Mouse (Mus musculus) stomach, embryonic 14.5 days (tissue): ENCODE data around the gene Cct8. TPM values are rescaled to one million over a fixed set of nuclear protein-coding genes. Genes with fewer than 3 reads are reported as not detected.

Experiments used
- ATAC-seq: fragments of 200-750 bp; cut with Nextera tagmentation; 2 replicates; pipeline ENCODE4 v1.8.0; 2017; ENCODE audit warnings: low read depth, moderate TSS enrichment; ENCODE audit not compliant: insufficient number of reproducible peaks, insufficient read depth, low FRiP score
- H3K27ac ChIP-seq: fragments of 300-500 bp; sonication (generic); 2 replicates; pipeline ENCODE4 v1.5.1; 2014; ENCODE audit warnings: mild to moderate bottlenecking, low read length, moderate library complexity, mixed read lengths
- H3K27me3 ChIP-seq: fragments of 300-500 bp; sonication (generic); 2 replicates; pipeline ENCODE4 v1.6.1; 2014; ENCODE audit warnings: low read length, control low read depth, mixed read lengths; ENCODE audit not compliant: control insufficient read depth, insufficient read depth
- H3K36me3 ChIP-seq: fragments of 300-500 bp; sonication (generic); 2 replicates; pipeline ENCODE4 v1.6.1; 2014; ENCODE audit warnings: mild to moderate bottlenecking, control low read depth, low read length, moderate library complexity, mixed read lengths; ENCODE audit not compliant: control insufficient read depth, insufficient read depth
- H3K4me1 ChIP-seq: fragments of 300-500 bp; sonication (generic); 2 replicates; pipeline ENCODE4 v1.6.1; 2014; ENCODE audit warnings: low read length, control low read depth, mixed read lengths; ENCODE audit not compliant: control insufficient read depth, insufficient read depth
- H3K4me2 ChIP-seq: fragments of 300-500 bp; sonication (generic); replicated peaks from 2 replicates; pipeline ENCODE4 v1.6.1; 2014; ENCODE audit warnings: low read depth, low read length, control low read depth
- H3K4me3 ChIP-seq: fragments of 300-500 bp; sonication (generic); 2 replicates; pipeline ENCODE4 v1.5.1; 2014; ENCODE audit warnings: low read depth, low read length, control low read depth
- H3K9ac ChIP-seq: fragments of 300-500 bp; sonication (generic); replicated peaks from 2 replicates; pipeline ENCODE4 v1.6.1; 2014; ENCODE audit warnings: low read depth, mild to moderate bottlenecking, control low read depth, low read length, moderate library complexity, mixed read lengths
- H3K9me3 ChIP-seq: fragments of 300-500 bp; sonication (generic); 2 replicates; pipeline ENCODE4 v1.6.1; 2016; ENCODE audit warnings: low read depth, low read length, control low read depth; ENCODE audit not compliant: control insufficient read depth
- WGBS: fragments of 180-500 bp; shearing (Covaris S2); extraction: QIAGEN DNeasy Blood & Tissue Kit; methylation state at CpG from one replicate; pipeline ENCODE4 v1.1.7; 2014; 5-methylcytosine and 5-hydroxymethylcytosine counted together
- polyA plus RNA-seq: library from polyadenylated mRNA; unstranded; fragments of >200 nt; fragmentation: Nextera tagmentation; extraction: Ambion mirVana; gene quantifications from 2 replicates; pipeline ENCODE4 v1.2.1, GENCODE M21; 2014

Gene Cct8
- polyA plus RNA-seq, result 396 and 425 TPM in 2 replicates

- Histone ChIP-seq H3K9me3 (no peaks in the 10 kb centered on the region), H3K4me3 (peak within 1 kb of the TSS; percentile 97), H3K4me2 (peak within 1 kb of the TSS; percentile 82), H3K27me3 (no peaks in the 10 kb centered on the region), H3K27ac (peak within 1 kb of the TSS; percentile 81), H3K9ac (peak within 1 kb of the TSS; percentile 95), H3K4me1 (peaks cover 4% of the 10 kb centered on the region; the same call in 1 of the 2 replicates), H3K36me3 (peaks cover 23% of the 10 kb centered on the region)
- ATAC-seq, result peak; percentile 94
- WGBS, result under 1% methylated on average over 46 of the region's 48 CpGs
These were observed at the start of gene Cct8 for GRCm38 (mm10) chr16:87495716-87496447. Cct8 (minus strand) TSS chr16:87495873.

DNA sequence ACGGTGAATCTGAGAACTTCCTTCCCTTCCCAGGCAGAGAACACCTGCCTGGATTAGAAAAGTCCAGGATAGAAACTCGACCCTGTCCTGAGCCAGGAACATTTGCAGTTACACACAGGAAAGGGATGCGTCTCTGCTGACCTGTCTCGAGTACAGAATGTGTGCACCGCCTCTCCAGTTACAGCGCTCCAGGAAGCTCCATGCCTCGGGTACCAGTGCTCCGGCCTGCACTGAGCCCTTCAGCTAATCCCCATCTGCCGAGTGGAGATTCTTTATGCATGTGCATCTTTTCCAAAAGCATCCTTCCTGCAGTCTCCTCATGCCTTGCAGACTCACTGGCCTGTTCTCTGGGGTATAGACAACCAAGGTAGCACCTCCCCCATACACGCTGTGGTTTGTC is 33.1 kb upstream of the Cct8 start:
- H3K4me3 ChIP-seq, result no peak overlapping the region
- H3K27me3 ChIP-seq, result no peaks in the 10 kb centered on the region
- no peaks in the 10 kb centered on the region for H3K4me1 ChIP-seq
- no peak for ATAC-seq
- H3K27ac ChIP-seq, result no peak overlapping the region
- H3K9me3 ChIP-seq, result no peaks in the 10 kb centered on the region
- H3K4me2 ChIP-seq, result no peak overlapping the region
- H3K36me3 ChIP-seq, result no peaks in the 10 kb centered on the region
- 56% methylated on average over 10 of the region's 10 CpGs for WGBS
- no peak overlapping the region for H3K9ac ChIP-seq

DNA sequence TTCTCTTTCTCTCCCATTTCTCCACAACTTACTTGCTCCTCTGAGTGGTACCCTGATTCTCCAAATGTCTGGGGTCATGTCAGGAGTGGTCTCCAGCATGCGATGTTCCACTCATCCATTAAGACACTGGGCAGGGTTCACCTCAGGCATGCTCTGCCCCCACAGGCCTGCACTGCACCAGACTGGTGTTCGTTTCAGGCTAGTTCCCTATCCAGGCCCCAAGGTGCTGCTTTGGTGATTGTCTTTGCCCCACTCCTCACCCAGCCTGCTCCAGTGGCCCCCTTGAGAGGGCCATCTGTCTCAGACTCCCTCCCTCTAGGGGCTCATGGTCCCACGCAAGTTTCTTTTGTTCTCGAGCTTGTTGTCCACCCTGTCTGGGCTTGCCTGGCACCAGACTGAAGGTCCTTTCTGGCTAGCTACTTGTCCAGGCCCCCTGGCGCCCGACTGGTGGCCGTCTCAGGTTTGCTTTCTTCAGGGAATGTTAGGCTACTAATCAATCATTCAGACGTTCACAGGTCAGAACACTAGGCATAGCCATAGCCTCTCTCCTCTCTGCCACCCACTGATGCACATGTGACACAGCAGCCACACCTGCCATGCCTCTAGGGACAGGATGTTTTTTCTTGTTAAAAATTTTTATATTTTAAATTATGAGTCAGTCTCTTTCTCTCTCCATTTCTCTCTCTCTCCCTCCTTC is 32.0 kb upstream of the Cct8 start:
- H3K4me3 ChIP-seq, result no peak overlapping the region
- H3K27me3 ChIP-seq, result no peaks in the 10 kb centered on the region
- H3K4me2 ChIP-seq, result no peak overlapping the region
- H3K4me1 ChIP-seq, result no peaks in the 10 kb centered on the region
- H3K27ac ChIP-seq, result no peak overlapping the region
- H3K9me3 ChIP-seq, result no peaks in the 10 kb centered on the region
- no peak overlapping the region for H3K9ac ChIP-seq
- H3K36me3 ChIP-seq, result no peaks in the 10 kb centered on the region
- no peak for ATAC-seq
- whole genome bisulfite sequencing, result 40% methylated on average over 8 of the region's 8 CpGs

DNA sequence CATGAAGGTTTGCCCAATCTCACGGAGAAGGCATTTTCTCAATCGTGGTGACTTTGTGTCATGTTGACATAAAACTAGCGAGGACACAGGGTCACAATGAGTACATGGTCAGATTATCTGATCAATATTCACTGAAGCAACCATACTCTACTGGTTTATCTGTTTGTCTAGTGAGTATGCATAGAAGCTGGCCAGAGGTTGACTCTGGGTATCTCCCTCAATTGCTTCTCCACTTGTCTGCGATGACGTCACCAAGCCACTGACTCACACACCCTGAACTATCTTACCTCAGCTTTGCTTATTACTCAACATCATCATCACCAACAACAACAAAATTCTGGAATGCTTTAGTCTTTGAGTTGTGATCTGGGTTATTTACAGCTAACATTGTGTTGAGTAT is 28.6 kb upstream of the Cct8 start:
- H3K27ac ChIP-seq, result no peak overlapping the region

DNA sequence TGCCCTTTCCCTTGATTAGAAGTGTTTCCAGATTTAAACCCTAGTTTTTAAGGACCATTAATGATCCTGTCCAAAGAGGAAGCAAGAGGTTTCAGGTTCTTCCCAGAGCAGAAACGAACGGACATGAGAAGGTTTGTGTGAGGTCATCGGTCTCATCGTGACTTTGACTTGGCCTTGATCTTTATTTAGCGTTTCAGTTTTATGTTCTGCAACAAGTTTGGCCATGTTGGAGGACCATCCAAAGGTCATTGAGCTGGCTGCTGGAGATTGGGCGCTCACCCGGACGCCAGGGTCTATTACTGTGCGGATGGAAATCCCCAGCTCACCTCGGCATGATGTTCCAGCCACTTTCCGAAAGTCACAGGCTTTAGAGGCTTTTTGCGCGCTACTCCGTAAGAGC is 16.7 kb upstream of the Cct8 start:
- WGBS, result 93% methylated on average over 14 of the region's 14 CpGs
- Histone ChIP-seq H3K27ac (no peak overlapping the region), H3K4me1 (no peaks in the 10 kb centered on the region), H3K27me3 (no peaks in the 10 kb centered on the region), H3K36me3 (no peaks in the 10 kb centered on the region), H3K4me2 (no peak overlapping the region), H3K9me3 (no peaks in the 10 kb centered on the region), H3K9ac (no peak overlapping the region), H3K4me3 (no peak overlapping the region)
- ATAC-seq, result no peak

More for the DNA sequence above, 28.6 kb upstream of the Cct8 start:
- no peak overlapping the region for H3K9ac ChIP-seq
- no peaks in the 10 kb centered on the region for H3K9me3 ChIP-seq
- H3K4me3 ChIP-seq, result no peak overlapping the region
- no peaks in the 10 kb centered on the region for H3K4me1 ChIP-seq
- no peak overlapping the region for H3K4me2 ChIP-seq
- WGBS, result 70% methylated on average over 5 of the region's 5 CpGs
- no peaks in the 10 kb centered on the region for H3K36me3 ChIP-seq
- H3K27me3 ChIP-seq, result no peaks in the 10 kb centered on the region
- no peak for ATAC-seq

GRCm38 (mm10) chr16:87511706-87512105 is 16.0 kb upstream of the Cct8 start:
- no peak for ATAC-seq
- no peak overlapping the region for H3K4me3 ChIP-seq
- no peaks in the 10 kb centered on the region for H3K36me3 ChIP-seq
- no peaks in the 10 kb centered on the region for H3K4me1 ChIP-seq
- no peak overlapping the region for H3K9ac ChIP-seq
- WGBS, result 79% methylated on average over 5 of the region's 5 CpGs
- no peak overlapping the region for H3K4me2 ChIP-seq
- H3K27me3 ChIP-seq, result no peaks in the 10 kb centered on the region
- H3K9me3 ChIP-seq, result no peaks in the 10 kb centered on the region
- no peak overlapping the region for H3K27ac ChIP-seq

- no peak overlapping the region for H3K4me3 ChIP-seq
- 38% methylated on average over 13 of the region's 13 CpGs for WGBS
- H3K9me3 ChIP-seq, result no peaks in the 10 kb centered on the region
- H3K4me1 ChIP-seq, result 0 out of 2 replicates have a peak, but pooled peaks cover 5% of the 10 kb centered on the region
- H3K9ac ChIP-seq, result no peak overlapping the region
- H3K27ac ChIP-seq, result no peak overlapping the region
- ATAC-seq, result peak; percentile 64; the same call in 1 of the 2 replicates
- no peak overlapping the region for H3K4me2 ChIP-seq
- no peaks in the 10 kb centered on the region for H3K36me3 ChIP-seq
- no peaks in the 10 kb centered on the region for H3K27me3 ChIP-seq
These were observed 5.8 kb upstream of the Cct8 start for GRCm38 (mm10) chr16:87501304-87502078.

DNA sequence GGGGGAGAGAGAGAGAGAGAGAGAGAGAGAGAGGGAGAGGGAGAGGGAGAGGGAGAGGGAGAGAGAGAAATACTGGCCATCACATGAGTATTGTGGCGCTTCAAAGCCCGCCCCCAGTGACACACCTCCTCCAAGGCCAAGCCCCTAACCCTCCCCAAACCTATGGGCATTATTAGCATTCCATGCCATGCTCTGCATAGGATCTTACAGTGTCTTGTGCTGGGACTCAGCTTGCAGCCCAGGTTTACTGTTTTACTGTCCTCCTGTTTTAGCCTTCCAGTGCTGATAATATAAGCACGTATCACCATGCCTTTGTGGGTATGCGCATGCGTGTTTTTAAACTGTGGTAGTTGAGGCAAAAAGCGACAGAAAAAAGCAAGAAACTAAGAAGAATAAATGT is 3.9 kb upstream of the Cct8 start:
- no peaks in the 10 kb centered on the region for H3K9me3 ChIP-seq
- H3K27ac ChIP-seq, result no peak overlapping the region
- H3K4me1 ChIP-seq, result peaks cover 8% of the 10 kb centered on the region; the same call in 1 of the 2 replicates
- H3K9ac ChIP-seq, result no peak overlapping the region
- no peaks in the 10 kb centered on the region for H3K27me3 ChIP-seq
- no peaks in the 10 kb centered on the region for H3K36me3 ChIP-seq
- WGBS, result 60% methylated on average over 6 of the region's 6 CpGs
- H3K4me3 ChIP-seq, result no peak overlapping the region
- H3K4me2 ChIP-seq, result no peak overlapping the region
- ATAC-seq, result no peak
